Mouse (Mus musculus): ENCODE measurements around the gene 4930442H23Rik.
"Not testable (repeated sequence)": the region's sequence is repeated elsewhere in the genome, so short reads cannot be mapped to it uniquely, and the experiment has no call there.

4930442H23Rik gene

DNA sequence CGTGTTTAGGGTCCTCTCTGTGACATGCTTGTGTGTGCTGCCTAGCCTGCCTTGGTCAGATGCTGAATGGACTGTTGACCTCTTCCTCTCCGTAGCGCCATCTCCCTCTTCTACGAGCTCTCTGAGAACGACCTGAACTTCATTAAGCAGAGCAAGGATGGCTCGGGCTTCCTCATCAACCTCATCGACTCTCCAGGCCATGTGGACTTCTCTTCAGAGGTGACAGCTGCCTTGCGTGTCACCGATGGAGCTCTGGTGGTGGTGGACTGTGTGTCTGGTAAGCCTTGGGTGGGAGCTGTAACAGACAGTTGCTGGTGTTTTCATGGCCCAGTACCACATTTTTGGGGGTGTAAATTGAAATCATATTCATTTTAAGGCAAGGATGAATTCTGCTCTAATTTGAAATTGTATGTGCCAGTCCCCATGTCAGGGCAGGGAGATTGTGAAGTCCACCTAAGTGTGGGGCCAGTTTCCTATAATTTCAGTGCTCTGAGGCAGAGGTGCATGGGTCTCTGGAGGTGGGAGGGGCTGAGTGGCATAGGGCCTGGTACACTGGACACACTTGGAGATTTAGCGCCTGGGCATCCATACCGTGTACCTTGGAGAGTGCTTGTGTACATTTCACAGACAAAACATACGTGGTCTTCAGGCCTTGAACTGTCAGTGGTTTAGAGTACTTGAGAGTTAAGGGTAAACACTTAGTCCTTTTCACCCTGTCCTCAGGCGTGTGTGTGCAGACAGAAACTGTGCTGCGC lies 5.5 kb downstream of the 4930442H23Rik start:
- DNase-seq (ENCODE audit: low spot score in 2 of 2), result no peak

DNA sequence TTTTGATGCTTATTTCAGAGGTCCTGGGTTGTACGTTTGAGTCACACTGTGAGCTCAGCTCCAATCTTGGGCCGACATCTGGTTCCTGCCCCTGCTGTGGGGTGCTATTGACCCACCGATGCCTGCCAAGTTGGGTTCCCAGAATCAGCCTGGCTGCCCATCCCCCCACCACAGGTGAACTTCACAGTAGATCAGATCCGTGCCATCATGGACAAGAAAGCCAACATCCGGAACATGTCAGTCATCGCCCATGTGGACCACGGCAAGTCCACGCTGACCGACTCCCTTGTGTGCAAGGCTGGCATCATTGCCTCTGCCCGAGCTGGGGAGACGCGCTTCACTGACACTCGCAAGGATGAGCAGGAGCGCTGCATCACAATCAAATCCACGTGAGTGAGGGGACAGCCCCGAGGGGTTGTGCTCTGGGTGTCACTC lies 6.1 kb downstream of the 4930442H23Rik start:
- no peak for DNase-seq (ENCODE audit: low spot score in 2 of 2)

DNA sequence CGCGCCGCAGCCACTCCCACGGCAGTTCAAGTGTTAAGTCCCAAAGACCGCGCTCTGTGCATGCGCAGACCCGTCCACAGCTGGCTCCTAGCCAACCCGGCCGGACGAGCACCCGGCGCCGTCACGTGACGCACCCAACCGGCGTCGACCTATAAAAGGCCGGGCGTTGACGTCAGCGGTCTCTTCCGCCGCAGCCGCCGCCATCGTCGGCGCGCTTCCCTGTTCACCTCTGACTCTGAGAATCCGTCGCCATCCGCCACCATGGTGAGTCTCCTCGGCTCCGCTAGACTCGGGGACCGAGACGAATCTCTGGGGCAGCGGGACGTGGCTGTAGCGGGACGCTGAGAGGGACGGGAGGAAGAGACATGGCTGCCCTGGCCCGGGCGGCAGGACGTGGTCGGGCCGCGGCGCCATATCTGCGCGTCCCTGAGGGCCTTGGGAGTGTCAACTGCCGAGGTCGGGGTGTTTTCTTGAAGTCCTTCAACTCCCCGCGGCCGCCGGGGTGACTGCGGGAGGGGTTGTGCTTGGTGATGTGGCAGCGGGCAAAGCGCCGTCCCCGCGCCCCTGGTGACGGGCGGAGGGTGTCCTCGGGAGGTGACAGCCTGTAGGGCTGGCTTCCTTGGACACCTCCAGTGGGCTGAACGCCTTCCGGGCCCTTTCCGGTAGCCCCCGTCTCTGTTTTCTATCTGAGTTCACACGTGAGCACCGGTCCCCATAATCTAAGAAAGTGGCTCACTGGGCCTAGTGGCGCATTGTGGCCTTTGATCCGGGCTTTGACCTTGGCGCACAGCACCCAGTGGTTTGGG lies 7.0 kb downstream of the 4930442H23Rik start, which contains the start of gene Eef2:
Eef2 (plus strand) TSS at position 166 of the 806 bp plus-strand sequence.
- DNase-seq (ENCODE audit: low spot score in 2 of 2), result peak; percentile 97 to 98

DNA sequence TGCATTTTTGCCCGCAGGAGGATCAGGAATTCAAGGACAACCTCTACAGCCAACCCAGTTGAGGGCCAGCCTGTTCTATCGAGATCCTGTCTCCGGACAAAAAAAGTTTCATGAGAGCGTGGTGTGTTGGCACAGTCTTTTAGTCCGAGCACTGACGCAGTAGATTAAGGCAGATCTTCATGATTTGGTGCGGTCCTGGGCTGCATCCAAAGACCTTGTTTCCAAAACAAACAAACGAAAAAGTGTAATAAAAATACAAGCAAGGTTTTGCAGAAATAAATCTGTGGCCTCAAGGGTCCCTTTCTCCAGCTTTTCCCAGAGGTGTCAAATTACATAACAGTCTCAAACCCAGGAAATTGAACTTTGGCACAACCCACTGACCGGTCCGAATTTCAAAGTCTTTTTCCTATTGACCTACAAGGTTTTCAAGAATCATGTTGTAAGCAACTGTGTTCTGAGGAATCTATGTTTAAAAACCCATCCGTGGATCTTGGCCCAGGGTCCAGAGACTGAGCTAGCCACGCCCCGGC lies 7.6 kb downstream of the 4930442H23Rik start:
- no peak for DNase-seq (ENCODE audit: low spot score in 2 of 2)

DNA sequence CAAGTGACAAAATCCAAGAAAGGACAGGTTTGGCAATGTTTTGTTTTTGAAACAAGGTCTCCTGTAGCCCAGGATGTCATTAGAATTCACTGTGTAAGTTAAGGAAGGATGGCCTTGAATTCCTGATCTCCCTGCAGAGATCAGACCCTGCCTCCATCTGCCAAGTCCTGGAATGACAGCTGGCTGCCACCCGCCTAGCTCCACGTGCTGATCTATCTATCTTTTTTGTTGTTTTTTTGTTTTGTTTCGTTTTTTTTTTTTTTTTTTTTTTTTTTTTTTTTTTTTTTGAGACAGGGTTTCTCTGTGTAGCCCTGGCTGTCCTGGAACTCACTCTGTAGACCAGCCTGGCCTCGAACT lies 8.3 kb downstream of the 4930442H23Rik start:
- DNase-seq (ENCODE audit: low spot score in 2 of 2), result not testable (repeated sequence)

DNA sequence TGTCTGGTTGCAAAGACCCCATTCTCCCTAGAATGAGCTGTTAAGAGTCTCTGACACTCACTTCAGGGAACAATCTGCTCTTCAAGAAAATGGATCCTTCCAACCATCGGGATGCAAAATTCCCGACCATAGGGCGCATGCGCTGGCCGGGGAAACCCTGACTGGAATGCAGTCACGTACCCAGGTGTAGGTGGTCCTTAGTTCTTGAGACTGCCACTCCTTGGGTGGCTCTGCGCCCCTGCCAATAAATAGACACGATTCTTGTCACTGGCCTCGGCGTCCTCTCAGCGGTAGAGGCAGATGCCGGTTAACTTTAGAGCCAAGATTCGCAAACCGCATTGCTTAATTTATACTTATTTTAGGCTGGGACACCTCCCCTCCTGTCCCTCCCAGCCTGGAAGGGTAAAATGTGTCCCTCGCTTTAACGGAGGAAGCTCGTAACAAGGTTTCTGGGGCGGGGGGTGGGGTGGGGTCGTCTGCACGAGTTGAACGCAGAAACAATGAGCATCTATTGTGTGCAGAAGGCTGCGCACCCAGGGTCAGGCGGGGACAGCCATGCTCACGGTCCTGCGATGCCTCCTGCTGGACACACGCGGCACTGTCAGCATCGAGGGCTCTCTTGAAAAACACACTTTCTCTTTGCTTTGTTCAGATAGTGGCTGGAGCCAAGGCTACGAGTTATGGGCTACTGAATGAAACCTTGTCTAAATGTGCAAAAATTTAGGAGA lies 8.9 kb downstream of the 4930442H23Rik start:
- DNase-seq (ENCODE audit: low spot score in 2 of 2), result peak; percentile 88 to 93

DNA sequence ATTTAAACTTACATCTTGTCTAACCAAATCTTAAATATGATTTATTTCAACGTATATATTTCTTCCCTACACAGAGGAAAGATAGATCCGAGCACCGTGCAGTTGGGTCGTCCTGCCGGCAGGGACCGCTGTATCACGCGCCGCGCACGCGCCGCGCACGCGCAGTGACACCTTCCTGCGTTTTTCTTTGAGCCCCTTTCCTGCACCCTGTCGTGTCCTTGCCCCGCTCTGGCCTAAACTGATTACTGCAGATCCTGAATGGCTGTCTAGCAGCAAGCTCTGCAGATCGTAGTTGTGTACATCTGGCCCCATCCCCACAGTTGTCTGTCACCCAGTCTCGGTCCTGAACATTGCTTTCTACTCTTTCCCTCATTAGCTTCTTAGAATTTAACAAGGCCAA lies 10.5 kb downstream of the 4930442H23Rik start:
- peak; percentile 73 to 87 for DNase-seq (ENCODE audit: low spot score in 2 of 2)

DNA sequence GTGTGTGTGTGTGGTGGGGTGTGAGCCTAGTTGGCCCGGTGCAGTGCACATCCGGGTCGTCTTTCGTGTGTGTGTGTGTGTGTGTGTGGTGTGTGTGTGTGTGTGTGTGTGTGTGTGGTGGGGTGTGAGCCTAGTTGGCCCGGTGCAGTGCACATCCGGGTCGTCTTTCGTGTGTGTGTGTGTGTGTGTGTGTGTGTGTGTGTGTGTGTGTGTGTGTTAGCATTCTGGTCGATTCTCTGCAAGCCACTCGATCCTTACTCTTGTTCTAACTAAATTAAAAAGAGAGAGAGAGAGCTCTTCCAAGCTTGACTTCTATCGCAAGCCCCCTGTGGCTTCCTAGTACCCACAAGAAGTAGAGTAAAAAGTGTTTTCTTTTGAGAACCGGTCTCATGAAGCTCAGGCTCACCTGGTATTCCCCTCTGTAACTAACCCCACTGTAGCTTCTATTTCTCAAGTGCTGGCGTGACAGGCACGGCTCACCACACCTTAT lies 14.2 kb downstream of the 4930442H23Rik start:
- DNase-seq (ENCODE audit: low spot score in 2 of 2), result peak; percentile 42 to 43

DNA sequence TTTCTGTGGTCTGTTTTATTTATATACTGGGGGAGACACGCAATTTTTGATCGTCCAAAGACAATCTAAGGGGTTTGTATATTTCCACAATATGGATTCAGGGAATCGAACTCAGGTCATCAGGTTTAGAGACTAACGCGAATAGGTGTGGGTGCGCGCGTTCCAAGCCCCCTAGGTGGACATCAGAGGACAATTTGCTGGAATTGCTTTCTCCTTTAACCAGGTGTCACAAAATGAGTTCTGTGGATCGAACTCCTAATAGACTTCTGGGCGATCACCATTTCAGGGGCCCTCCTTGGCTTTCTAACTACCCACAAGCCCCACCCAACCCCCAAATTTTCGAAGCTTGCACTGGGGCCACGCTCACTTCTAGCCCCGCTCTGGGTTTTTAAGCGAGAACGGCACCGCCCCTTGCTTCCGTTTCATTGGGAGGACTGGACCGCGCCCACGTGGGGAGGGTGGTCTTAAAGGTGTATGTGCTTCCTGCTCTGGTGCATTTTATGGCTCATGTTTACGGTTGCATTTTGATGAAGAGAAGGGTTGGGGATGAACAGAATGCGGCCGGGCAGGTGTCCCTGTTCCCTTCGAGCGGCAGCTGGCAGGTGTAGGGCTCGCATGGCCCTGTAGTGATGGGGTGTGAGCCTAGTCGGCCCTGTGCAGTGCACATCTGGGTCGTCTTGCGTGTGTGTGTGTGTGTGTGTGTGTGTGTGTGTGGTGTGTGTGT lies 15.0 kb downstream of the 4930442H23Rik start:
- peak; percentile 86 to 87 for DNase-seq (ENCODE audit: low spot score in 2 of 2)

DNA sequence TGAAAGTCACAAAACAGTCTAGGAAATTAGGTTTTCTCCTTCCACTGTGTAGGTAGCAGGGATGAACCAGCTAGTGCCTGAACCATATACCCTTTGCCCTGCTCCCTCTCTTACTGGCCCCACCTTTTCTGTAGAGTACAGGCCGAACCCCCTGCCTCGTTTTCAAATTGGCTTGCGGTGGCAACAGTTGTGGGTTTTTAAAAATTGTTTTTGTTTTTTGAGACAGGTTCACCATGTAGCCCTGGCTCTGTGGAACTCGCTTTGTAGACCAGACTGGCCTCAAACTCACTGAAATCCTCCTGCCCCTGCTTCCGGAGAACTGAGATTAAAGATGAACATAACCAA lies 15.6 kb downstream of the 4930442H23Rik start:
- DNase-seq (ENCODE audit: low spot score in 2 of 2), result peak in 1 of 2 experiments; percentile 52

DNA sequence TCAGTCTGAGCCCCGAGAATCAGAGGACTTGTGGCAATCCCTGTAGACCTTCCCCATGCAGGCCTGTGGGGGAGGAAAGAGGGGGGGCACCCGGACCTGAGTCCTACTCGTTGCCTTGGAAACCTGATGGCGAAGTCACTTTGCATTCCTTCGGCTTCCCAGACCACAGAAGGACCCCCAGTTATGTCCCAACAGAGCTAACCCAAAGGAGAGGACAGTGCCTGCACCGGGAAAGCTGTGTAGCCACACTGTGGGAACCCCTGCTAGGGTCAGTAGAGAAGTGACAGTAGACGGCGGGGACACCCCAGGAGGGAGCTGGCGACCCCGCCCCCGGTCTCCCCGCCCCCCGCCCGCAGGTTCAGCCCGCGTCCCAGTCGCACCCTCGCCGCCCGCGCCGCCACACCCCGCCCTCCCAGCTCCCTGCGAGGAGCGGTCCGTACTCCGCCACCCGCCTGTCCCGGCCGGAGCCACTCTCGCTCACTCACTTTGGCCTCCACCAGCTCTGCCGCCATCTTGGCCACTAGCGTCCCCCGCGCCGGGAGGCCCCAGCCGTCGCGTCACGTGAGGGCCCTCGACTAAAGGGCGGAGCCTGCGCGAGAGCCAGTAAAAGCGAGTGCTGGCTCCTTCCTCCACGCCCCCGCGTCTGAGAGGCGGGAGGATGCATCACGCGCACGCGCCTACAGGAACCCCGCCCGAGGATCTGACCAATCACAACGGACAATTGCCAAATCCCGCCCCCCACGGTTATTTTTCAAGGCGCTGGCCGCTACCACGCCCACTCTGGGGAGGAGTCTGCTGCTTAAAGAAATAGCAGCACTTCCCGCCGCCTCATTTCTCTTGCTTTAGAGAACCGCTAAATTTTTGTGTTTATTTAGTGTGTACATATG lies 16.2 kb downstream of the 4930442H23Rik start, which contains the start of gene Pias4:
Pias4 (minus strand) TSS at position 724 of the 887 bp plus-strand sequence.
- DNase-seq (ENCODE audit: low spot score in 2 of 2), result peak; percentile 100

DNA sequence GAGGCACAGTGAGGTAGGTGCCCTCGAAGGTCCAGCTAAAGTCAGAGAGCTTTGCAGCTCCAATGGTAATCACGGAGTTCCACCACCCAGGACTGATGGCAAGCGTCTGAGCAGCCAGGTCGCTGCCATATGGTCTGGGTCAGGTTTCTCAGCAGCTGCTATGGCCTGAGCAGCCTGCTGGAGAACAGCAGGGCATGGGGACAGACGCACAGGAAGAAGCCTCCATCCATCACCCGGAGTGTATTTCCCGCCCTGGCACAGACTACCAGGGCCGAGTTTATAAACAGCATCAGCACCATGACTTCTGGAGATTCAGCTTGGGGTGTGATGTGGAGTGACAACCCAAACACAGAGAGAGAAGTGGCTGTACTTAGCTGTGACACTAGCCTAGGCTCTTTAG lies 18.5 kb downstream of the 4930442H23Rik start:
- no peak for DNase-seq (ENCODE audit: low spot score in 2 of 2)

DNA sequence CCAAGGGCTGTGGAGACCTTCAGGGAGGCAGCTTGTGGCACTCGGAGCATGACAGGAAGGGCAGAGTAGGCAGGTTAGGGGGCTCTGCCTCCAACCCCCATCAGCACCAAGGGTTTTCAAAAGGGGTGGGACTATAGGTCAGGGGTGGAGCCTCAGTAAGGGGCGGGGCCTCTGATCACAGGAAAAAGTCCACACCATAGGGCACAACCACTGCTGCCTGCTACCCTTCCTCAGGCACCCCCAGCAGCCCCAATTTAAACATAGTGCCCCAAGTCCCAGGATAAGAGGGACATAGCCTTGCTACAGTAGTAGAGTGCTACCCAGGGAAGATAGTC lies 21.4 kb downstream of the 4930442H23Rik start:
- no peak for DNase-seq (ENCODE audit: low spot score in 2 of 2)

DNA sequence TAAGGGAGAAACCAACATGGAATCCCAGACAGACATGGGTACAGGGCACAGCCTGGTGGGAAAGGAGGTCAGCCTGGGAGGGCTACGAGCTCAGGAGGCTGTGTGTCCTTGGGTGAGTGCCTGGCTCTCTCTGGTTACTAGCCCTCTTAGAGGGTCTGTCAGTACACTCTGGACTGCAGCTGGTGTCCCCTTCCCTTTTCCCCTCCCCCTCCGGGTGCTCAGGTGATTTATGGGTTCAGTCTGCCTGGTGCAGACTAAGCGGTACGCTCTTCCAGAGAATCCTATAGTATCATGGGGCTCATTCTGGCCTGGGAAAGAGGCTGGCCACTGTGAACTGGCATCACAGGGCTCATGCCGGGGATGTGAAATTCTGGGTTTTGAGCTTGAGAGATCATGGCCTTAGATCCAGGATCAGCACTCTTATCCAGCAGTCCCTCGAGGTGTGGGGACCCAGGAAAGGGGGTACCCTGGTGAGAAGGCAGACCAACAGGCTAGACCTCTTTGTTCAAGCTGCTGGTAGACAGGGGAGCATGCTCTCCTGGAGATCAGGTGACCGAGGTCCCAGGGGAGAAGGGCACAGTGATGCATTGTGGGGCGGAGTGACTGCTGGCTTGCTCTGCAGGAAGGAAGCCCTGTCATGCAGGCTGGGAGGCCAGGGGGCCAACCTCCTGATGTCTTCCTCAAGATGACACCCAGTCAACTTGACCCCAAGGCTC lies 21.9 kb downstream of the 4930442H23Rik start:
- no peak for DNase-seq (ENCODE audit: low spot score in 2 of 2)

DNA sequence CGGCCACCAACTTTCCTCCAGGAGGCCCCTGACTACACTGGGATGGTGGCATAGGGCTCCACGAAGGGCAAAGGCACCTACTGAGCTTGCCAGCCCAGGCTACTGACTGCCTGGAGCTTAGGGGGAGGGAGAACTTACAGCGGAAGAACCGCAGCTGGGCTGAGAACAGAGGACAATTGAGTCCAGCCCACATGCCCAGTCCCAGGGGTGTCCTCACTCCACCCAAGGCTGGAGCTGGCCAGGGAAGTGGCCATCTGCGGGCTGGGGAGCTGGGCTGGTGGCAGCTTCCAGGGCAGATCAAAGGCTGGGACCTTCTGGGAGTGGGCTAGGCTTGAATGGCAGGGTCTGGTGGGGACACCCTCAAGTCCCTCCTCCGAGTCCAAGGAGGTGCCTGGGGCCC lies 28.9 kb downstream of the 4930442H23Rik start:
- no peak for DNase-seq (ENCODE audit: low spot score in 2 of 2)

DNA sequence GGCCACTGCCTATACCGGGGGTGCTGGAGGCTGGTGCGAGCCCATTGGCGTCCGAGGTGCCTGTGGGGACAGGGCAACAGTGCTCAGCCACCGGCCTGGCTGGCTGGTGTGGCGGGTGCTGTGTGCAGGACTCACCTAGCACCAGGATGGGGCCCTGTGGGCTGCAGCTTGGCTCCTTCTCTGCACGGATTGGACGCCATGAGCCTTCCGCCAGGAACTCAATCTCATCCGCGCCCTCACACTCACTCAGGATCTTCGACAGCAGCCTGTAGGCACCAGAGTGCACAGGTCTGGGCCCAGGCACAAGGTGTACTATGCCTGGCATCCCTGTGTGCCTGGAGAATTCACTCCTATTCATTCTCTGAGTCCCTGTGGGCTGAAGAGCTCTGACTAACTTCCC lies 29.3 kb downstream of the 4930442H23Rik start:
- no peak for DNase-seq (ENCODE audit: low spot score in 2 of 2)

DNA sequence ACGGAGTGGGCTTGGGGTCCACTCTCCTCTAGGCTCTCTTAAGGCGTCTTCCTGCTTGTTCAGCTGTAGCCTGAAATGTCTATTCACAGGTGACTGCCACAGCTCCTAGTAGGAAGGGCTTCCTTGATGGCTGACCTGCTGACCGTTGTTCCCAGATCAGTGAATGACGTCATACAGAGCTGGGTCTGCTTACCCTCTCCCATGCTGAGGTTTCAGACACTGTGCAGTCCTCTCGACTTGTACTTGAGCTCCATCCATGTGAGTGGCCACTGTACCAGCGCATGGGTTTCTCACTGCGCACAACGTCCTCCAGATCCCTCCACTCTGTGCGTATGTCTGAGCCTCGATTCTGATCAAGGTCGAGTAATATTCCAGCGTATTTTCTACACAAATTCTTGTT lies 31.0 kb downstream of the 4930442H23Rik start:
- DNase-seq (ENCODE audit: low spot score in 2 of 2), result no peak

DNA sequence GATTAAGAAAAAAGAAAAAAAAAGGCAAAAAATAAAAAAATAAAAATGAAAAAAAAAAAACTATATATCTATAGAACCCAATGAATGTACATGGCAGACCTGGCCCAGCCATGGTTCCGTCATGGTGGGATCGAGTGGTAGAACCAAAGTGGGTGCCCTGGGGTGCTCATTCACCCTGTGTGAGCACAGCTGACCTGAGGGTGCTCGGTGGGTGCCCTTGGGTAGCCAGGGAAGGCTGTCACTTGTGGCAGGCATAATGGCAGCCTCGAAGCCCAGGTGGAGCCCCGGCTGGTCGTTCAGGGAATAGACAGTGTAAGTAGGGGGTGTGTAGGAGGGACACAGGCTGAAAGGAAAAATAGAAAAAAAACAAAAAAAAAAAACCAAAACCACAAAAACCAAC lies 32.4 kb downstream of the 4930442H23Rik start:
- DNase-seq (ENCODE audit: low spot score in 2 of 2), result no peak

DNA sequence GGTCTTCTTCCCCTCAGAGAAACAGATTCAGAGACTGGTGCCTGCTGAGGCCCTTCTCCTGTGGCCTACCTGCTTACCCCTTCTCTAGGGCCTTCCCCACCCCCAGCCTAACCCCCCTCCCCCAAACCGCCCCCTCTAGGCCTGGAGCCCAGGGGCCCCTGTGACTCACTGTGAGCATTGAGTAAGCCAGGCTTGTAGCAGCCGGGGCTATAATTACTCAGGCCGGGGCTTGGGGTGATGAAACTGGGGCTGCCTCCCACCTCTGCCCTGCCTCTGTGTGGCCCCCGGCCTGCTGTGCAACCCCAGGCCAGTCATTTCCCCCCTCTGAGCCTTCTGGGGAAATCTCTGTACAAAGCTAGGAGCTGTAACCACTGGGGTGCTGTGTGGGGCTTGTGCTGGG lies 37.4 kb downstream of the 4930442H23Rik start:
- DNase-seq (ENCODE audit: low spot score in 2 of 2), result no peak

DNA sequence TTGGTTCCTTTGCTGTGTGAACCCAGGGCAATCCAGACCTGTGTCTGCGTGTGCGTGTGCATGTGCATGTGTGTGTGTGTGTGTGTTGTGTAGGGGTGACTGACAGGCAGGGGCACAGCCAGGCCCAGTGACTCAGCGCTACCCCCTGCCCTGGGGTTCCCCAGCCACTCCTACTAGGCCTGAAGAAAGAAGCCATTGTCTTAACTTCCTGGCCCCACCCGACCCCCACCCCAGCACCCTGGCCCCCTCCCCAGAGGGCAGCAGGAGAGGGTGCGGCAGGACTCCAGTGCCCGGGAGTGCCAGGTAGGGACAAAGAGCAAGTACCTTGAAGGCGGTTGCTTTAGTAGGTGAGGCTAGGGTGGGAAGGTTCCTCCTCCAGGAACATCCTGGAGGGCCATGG lies 37.9 kb downstream of the 4930442H23Rik start:
- DNase-seq (ENCODE audit: low spot score in 2 of 2), result no peak

All from thymus, postnatal 10 days (tissue).